Mouse (Mus musculus) lung, embryonic 14.5 days (tissue): ENCODE results near the gene Ssh2. TPM values are rescaled to one million over a fixed set of nuclear protein-coding genes. Genes with fewer than 3 reads are reported as not detected.

ENCODE experiments used
- ATAC-seq: fragments of 200-750 bp; cut with Nextera tagmentation; 2 replicates; pipeline ENCODE4 v1.8.0; 2017; ENCODE audit warnings: mild to moderate bottlenecking, moderate TSS enrichment, moderate library complexity; ENCODE audit not compliant: insufficient read depth
- DNase-seq: peaks from one replicate; pipeline ENCODE4 v3.0.0-alpha.2; 2015
- H3K27ac ChIP-seq: fragments of 300-500 bp; sonication (generic); 2 replicates; pipeline ENCODE4 v1.5.1; 2014; ENCODE audit warnings: low read depth, mild to moderate bottlenecking, moderate library complexity
- H3K27me3 ChIP-seq: fragments of 300-500 bp; sonication (generic); 2 replicates; pipeline ENCODE4 v1.6.1; 2014; ENCODE audit warnings: low read length, control low read depth; ENCODE audit not compliant: insufficient read depth
- H3K36me3 ChIP-seq: fragments of 300-500 bp; sonication (generic); 2 replicates; pipeline ENCODE4 v1.6.1; 2014; ENCODE audit warnings: control low read depth; ENCODE audit not compliant: insufficient read depth
- H3K4me1 ChIP-seq: fragments of 300-500 bp; sonication (generic); 2 replicates; pipeline ENCODE4 v1.6.1; 2014; ENCODE audit warnings: antibody characterized with exemption, control low read depth; ENCODE audit not compliant: insufficient read depth
- H3K4me2 ChIP-seq: fragments of 300-500 bp; sonication (generic); 2 replicates; pipeline ENCODE4 v1.6.1; 2014; ENCODE audit warnings: mild to moderate bottlenecking
- H3K4me3 ChIP-seq: fragments of 300-500 bp; sonication (generic); 2 replicates; pipeline ENCODE4 v1.5.1; 2014; ENCODE audit warnings: low read depth, low read length
- H3K9ac ChIP-seq: fragments of 300-500 bp; sonication (generic); 2 replicates; pipeline ENCODE4 v1.6.1; 2014
- H3K9me3 ChIP-seq: fragments of 300-500 bp; sonication (generic); 2 replicates; pipeline ENCODE4 v1.6.1; 2016; ENCODE audit warnings: low read depth, low read length, control low read depth
- CTCF ChIP-seq: IDR thresholded peaks from 2 replicates; pipeline ENCODE4 v1.5.1; 2016; ENCODE audit warnings: antibody characterized with exemption, low read depth
- WGBS: fragments of 180-500 bp; shearing (Covaris S2); extraction: QIAGEN DNeasy Blood & Tissue Kit; methylation state at CpG from one replicate; pipeline ENCODE4 v1.1.7; 2014; 5-methylcytosine and 5-hydroxymethylcytosine counted together
- polyA plus RNA-seq: library from polyadenylated mRNA; unstranded; fragments of >200 nt; fragmentation: Nextera tagmentation; extraction: Ambion mirVana; gene quantifications from 2 replicates; pipeline ENCODE4 v1.2.1, GENCODE M21; 2014

Ssh2 gene
- polyA plus RNA-seq, 1 experiment from 2014 or later, result 13.8 TPM

GRCm38 (mm10) chr11:77230765-77231164 lies 14.7 kb downstream of the Ssh2 start:
- ATAC-seq (no peak), DNase-seq (no peak)
- H3K4me3 ChIP-seq, result no peak overlapping the region
- WGBS, result 69% methylated on average over 2 of the region's 2 CpGs
- H3K9ac ChIP-seq, result no peak overlapping the region
- H3K27ac ChIP-seq, result no peak overlapping the region
- H3K27me3 ChIP-seq, result no peaks in the 10 kb centered on the region
- no peaks in the 10 kb centered on the region for H3K36me3 ChIP-seq
- no peak for TF ChIP-seq CTCF
- no peaks in the 10 kb centered on the region for H3K4me1 ChIP-seq
- no peak overlapping the region for H3K4me2 ChIP-seq
- H3K9me3 ChIP-seq, result no peaks in the 10 kb centered on the region

GRCm38 (mm10) chr11:77231514-77231913 lies 15.4 kb downstream of the Ssh2 start:
- Histone ChIP-seq H3K9ac (no peak overlapping the region), H3K27ac (no peak overlapping the region), H3K9me3 (no peaks in the 10 kb centered on the region), H3K36me3 (no peaks in the 10 kb centered on the region), H3K4me2 (no peak overlapping the region), H3K27me3 (no peaks in the 10 kb centered on the region), H3K4me1 (no peaks in the 10 kb centered on the region), H3K4me3 (no peak overlapping the region)
- no peak for TF ChIP-seq CTCF
- 91% methylated on average over 2 of the region's 2 CpGs for WGBS
- DNase-seq, result no peak
- no peak for ATAC-seq

- H3K9ac ChIP-seq, result no peak overlapping the region
- no peak for ATAC-seq
- no peak for TF ChIP-seq CTCF
- DNase-seq, result no peak
- 94% methylated on average over 1 of the region's 1 CpGs for WGBS
- no peak overlapping the region for H3K4me2 ChIP-seq
- no peaks in the 10 kb centered on the region for H3K36me3 ChIP-seq
- H3K27me3 ChIP-seq, result no peaks in the 10 kb centered on the region
- no peak overlapping the region for H3K4me3 ChIP-seq
- no peaks in the 10 kb centered on the region for H3K4me1 ChIP-seq
- no peak overlapping the region for H3K27ac ChIP-seq
- no peaks in the 10 kb centered on the region for H3K9me3 ChIP-seq
These were observed 19.2 kb downstream of the Ssh2 start for GRCm38 (mm10) chr11:77235267-77235666.

GRCm38 (mm10) chr11:77239658-77240345 lies 23.7 kb downstream of the Ssh2 start:
- Histone ChIP-seq H3K9ac (no peak overlapping the region), H3K27ac (no peak overlapping the region), H3K4me1 (no peaks in the 10 kb centered on the region), H3K36me3 (no peaks in the 10 kb centered on the region), H3K4me3 (no peak overlapping the region), H3K9me3 (no peaks in the 10 kb centered on the region), H3K4me2 (no peak overlapping the region), H3K27me3 (no peaks in the 10 kb centered on the region)
- no peak for DNase-seq
- no peak for ATAC-seq
- TF ChIP-seq CTCF, result no peak
- WGBS, result 68% methylated on average over 1 of the region's 1 CpGs

- Histone ChIP-seq H3K4me3 (no peak overlapping the region), H3K27ac (no peak overlapping the region), H3K4me2 (no peak overlapping the region), H3K27me3 (no peaks in the 10 kb centered on the region), H3K9ac (no peak overlapping the region), H3K9me3 (no peaks in the 10 kb centered on the region), H3K36me3 (no peaks in the 10 kb centered on the region), H3K4me1 (no peaks in the 10 kb centered on the region)
- 82% methylated on average over 7 of the region's 7 CpGs for WGBS
- no peak for TF ChIP-seq CTCF
- no peak for DNase-seq
- no peak for ATAC-seq
These were observed 24.6 kb downstream of the Ssh2 start for GRCm38 (mm10) chr11:77240466-77241246.

- H3K36me3 ChIP-seq, result no peaks in the 10 kb centered on the region
- no peaks in the 10 kb centered on the region for H3K4me1 ChIP-seq
- 37% methylated on average over 2 of the region's 2 CpGs for WGBS
- no peak overlapping the region for H3K9ac ChIP-seq
- no peak overlapping the region for H3K4me2 ChIP-seq
- H3K27me3 ChIP-seq, result no peaks in the 10 kb centered on the region
- DNase-seq (peak; percentile 73), ATAC-seq (no peak)
- no peak for TF ChIP-seq CTCF
- no peaks in the 10 kb centered on the region for H3K9me3 ChIP-seq
- H3K27ac ChIP-seq, result no peak overlapping the region
- no peak overlapping the region for H3K4me3 ChIP-seq
These were observed 26.8 kb downstream of the Ssh2 start for GRCm38 (mm10) chr11:77242912-77243311.

GRCm38 (mm10) chr11:77252826-77253225 lies 36.7 kb downstream of the Ssh2 start:
- DNase-seq (no peak), ATAC-seq (no peak)
- WGBS, result 70% methylated on average over 2 of the region's 2 CpGs
- Histone ChIP-seq H3K4me1 (no peaks in the 10 kb centered on the region), H3K4me2 (no peak overlapping the region), H3K27me3 (no peaks in the 10 kb centered on the region), H3K4me3 (no peak overlapping the region), H3K36me3 (no peaks in the 10 kb centered on the region), H3K27ac (no peak overlapping the region), H3K9ac (no peak overlapping the region), H3K9me3 (no peaks in the 10 kb centered on the region)
- TF ChIP-seq CTCF, result no peak
